Mouse (Mus musculus) cerebellum, postnatal 25 days (tissue): ENCODE measurements around the gene Agpat3.

Source experiments
- DNase-seq, 2 experiments: peaks; one replicate each; pipeline ENCODE4 v3.0.0; 2021; ENCODE audit warnings: mixed read lengths in 2 of 2

Agpat3 gene

GRCm38 (mm10) chr10:78292381-78292780 is 59.9 kb downstream of the Agpat3 start:
- DNase-seq: no peak

- DNase-seq: no peak
Observed at GRCm38 (mm10) chr10:78290730-78291535, 61.4 kb downstream of the Agpat3 start.

- DNase-seq: peak; percentile 77 to 84
Observed at GRCm38 (mm10) chr10:78288896-78289295, 63.4 kb downstream of the Agpat3 start.

- DNase-seq: no peak
Observed at GRCm38 (mm10) chr10:78288135-78288534, 64.2 kb downstream of the Agpat3 start.

GRCm38 (mm10) chr10:78287465-78288132 is 64.7 kb downstream of the Agpat3 start:
- DNase-seq: no peak

GRCm38 (mm10) chr10:78285959-78286358 is 66.3 kb downstream of the Agpat3 start:
- DNase-seq: no peak

GRCm38 (mm10) chr10:78285409-78285808 is 66.9 kb downstream of the Agpat3 start:
- no peak for DNase-seq

GRCm38 (mm10) chr10:78284812-78285211 is 67.5 kb downstream of the Agpat3 start:
- DNase-seq: no peak

GRCm38 (mm10) chr10:78282411-78282810 is 69.9 kb downstream of the Agpat3 start:
- no peak for DNase-seq

GRCm38 (mm10) chr10:78280486-78280885 is 71.8 kb downstream of the Agpat3 start:
- DNase-seq: no peak

- DNase-seq: peak; percentile 66 to 73
Observed at GRCm38 (mm10) chr10:78279210-78279609, 73.1 kb downstream of the Agpat3 start.

- DNase-seq: peak; percentile 44 to 69
Observed at GRCm38 (mm10) chr10:78277835-78278234, 74.5 kb downstream of the Agpat3 start.

GRCm38 (mm10) chr10:78276242-78276641 is 76.0 kb downstream of the Agpat3 start:
- no peak for DNase-seq

- DNase-seq: no peak
Observed at GRCm38 (mm10) chr10:78272932-78273331, 79.4 kb downstream of the Agpat3 start.

GRCm38 (mm10) chr10:78265881-78266280 is 86.4 kb downstream of the Agpat3 start:
- no peak for DNase-seq

- DNase-seq: no peak
Observed at GRCm38 (mm10) chr10:78264735-78265134, 87.6 kb downstream of the Agpat3 start.

GRCm38 (mm10) chr10:78260916-78261650 is 91.2 kb downstream of the Agpat3 start:
- peak; percentile 54 to 58 for DNase-seq

- peak in 1 of 2 experiments; percentile 17 for DNase-seq
Observed at GRCm38 (mm10) chr10:78260322-78260721, 92.0 kb downstream of the Agpat3 start.

- DNase-seq: no peak
Observed at GRCm38 (mm10) chr10:78259702-78260101, 92.6 kb downstream of the Agpat3 start.

GRCm38 (mm10) chr10:78259230-78259629 is 93.1 kb downstream of the Agpat3 start:
- DNase-seq: no peak

- DNase-seq: no peak
Observed at GRCm38 (mm10) chr10:78258142-78258675, 94.1 kb downstream of the Agpat3 start.

GRCm38 (mm10) chr10:78255646-78256059 is 96.6 kb downstream of the Agpat3 start:
- peak; percentile 39 to 58 for DNase-seq

- DNase-seq: no peak
Observed at GRCm38 (mm10) chr10:78247206-78247605, 105.1 kb downstream of the Agpat3 start.
